Mouse (Mus musculus) ES-Bruce4 (cell line): ENCODE measurements around the gene Cdh13. TPM values are rescaled to one million over a fixed set of nuclear protein-coding genes. Genes with fewer than 3 reads are reported as not detected.

Source experiments
- H3K27ac ChIP-seq: 2 replicates; pipeline ENCODE4 v1.5.1; 2012; ENCODE audit warnings: low read length, inconsistent platforms; ENCODE audit not compliant: insufficient read depth
- H3K27me3 ChIP-seq: 2 replicates; pipeline ENCODE4 v1.6.1; 2012; ENCODE audit warnings: mild to moderate bottlenecking, low read length, inconsistent platforms; ENCODE audit not compliant: control insufficient read depth, poor library complexity, insufficient read depth, severe bottlenecking
- H3K36me3 ChIP-seq: 2 replicates; pipeline ENCODE4 v1.6.1; 2012; ENCODE audit warnings: inconsistent platforms, mild to moderate bottlenecking, low read length, moderate library complexity; ENCODE audit not compliant: control insufficient read depth, poor library complexity, insufficient read depth, severe bottlenecking
- H3K4me1 ChIP-seq: one replicate; pipeline ENCODE4 v1.8.1; 2011; ENCODE audit warnings: low read length; ENCODE audit not compliant: control insufficient read depth, insufficient read depth
- H3K4me3 ChIP-seq: 2 replicates; pipeline ENCODE4 v1.5.1; 2011; ENCODE audit warnings: low read depth, mild to moderate bottlenecking, low read length
- H3K9ac ChIP-seq: 2 replicates; pipeline ENCODE4 v1.6.1; 2012; ENCODE audit warnings: low read depth, mild to moderate bottlenecking, inconsistent platforms; ENCODE audit not compliant: poor library complexity, severe bottlenecking
- H3K9me3 ChIP-seq: replicated peaks from 2 replicates; pipeline ENCODE4 v1.6.1; 2012; ENCODE audit warnings: mild to moderate bottlenecking, low read length, inconsistent platforms; ENCODE audit not compliant: control insufficient read depth, poor library complexity, insufficient read depth, severe bottlenecking
- CTCF ChIP-seq: IDR thresholded peaks from one replicate; pipeline ENCODE4 v1.8.1; 2011; ENCODE audit warnings: low read depth, low read length
- EP300 ChIP-seq: IDR thresholded peaks from 2 replicates; pipeline ENCODE4 v1.6.1; 2011; ENCODE audit warnings: low read depth, low read length; ENCODE audit not compliant: insufficient read depth
- POLR2A ChIP-seq: IDR thresholded peaks from one replicate; pipeline ENCODE4 v1.8.1; 2011; ENCODE audit warnings: low read length; ENCODE audit not compliant: insufficient read depth
- polyA plus RNA-seq: library from polyadenylated mRNA; stranded (reverse); fragments of >200 nt; gene quantifications from 2 replicates; pipeline ENCODE4 v1.2.4, GENCODE M21; 2011; ENCODE audit warnings: low read depth; ENCODE audit not compliant: missing spikeins, insufficient read depth, insufficient read length

Gene Cdh13
- polyA plus RNA-seq, 1 experiment = 2.0 TPM

DNA sequence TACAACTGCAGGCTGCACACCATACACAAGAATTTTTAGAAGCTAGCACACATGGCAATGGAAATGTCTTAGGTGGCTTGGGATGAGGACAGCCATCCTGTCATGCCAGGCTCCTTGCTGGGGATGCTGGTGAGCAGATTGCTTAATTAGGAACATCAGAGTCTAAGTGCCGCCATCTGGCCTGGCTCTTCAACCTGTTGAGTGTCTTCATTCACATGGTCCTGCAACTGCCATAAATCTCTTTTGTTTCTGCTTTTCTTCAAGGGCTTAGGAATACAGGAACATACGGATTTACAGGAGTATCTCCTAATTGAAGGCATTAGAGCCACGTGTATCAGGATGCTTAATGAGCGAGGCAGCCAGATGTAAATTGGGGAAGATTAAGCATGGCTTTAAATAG, 233.5 kb downstream of the Cdh13 start:
- Histone ChIP-seq H3K4me3 (no peak overlapping the region), H3K4me1 (peaks cover 4% of the 10 kb centered on the region), H3K9ac (no peak overlapping the region), H3K36me3 (no peaks in the 10 kb centered on the region), H3K27ac (no peak overlapping the region), H3K27me3 (no peaks in the 10 kb centered on the region), H3K9me3 (peaks cover 2% of the 10 kb centered on the region; the same call in 1 of the 2 replicates)
- TF ChIP-seq CTCF = no peak
- no peak for TF ChIP-seq EP300
- no peak for TF ChIP-seq POLR2A

DNA sequence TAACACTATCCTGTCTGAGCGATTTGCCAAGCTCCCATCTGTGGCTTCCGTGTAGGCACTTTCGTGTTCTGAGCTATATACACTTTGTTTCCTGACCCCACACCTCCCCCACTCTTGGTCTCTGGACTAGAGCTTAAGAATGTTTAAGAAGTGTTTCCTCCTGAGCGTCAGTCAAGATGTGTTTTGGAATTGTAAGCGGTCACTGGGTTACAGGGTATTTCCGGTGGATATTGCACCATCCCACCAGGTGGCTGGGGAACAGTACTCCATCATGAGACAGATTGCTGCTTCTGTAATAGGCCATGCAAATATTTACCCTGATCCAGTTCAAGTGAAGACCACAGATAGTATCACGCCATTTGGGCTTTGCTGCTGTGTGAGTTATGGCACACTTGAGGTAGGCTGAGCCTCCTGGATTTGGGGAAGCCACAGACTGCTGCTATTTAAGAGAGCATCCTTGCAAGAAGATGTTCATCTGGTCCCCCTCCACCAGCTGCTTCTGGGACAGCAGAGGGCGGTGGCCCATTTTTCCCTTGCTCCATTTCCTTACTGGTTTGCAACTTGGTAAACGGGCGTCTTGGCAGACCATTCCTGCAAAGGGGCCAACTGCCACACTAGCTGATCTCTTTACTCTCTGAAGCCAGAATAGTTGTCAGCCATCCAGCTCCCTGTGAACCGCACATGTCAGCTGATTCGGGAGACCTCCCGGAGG, 234.7 kb downstream of the Cdh13 start:
- H3K27ac ChIP-seq = no peak overlapping the region
- no peak overlapping the region for H3K4me3 ChIP-seq
- no peak overlapping the region for H3K9ac ChIP-seq
- peaks cover 2% of the 10 kb centered on the region; the same call in 1 of the 2 replicates for H3K9me3 ChIP-seq
- no peaks in the 10 kb centered on the region for H3K27me3 ChIP-seq
- peaks cover 4% of the 10 kb centered on the region for H3K4me1 ChIP-seq
- TF ChIP-seq POLR2A (no peak), EP300 (no peak), CTCF (no peak)
- H3K36me3 ChIP-seq = no peaks in the 10 kb centered on the region

DNA sequence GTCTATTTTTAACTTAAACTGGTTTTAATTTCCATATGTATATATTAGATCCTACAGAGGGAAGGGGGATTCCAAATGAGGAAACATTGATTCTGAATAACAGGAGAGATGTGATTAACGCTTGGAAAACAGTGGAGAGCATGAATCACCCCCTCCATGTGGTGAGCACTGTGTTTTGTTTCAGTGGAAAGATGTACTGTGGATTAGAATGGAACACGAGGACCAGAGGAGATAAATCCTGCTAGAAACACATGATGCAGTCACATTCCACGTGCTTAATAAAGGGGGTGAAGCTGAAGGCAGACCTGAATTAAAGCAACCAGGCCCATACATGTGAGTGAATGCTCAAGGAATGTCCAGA, 235.2 kb downstream of the Cdh13 start:
- no peaks in the 10 kb centered on the region for H3K36me3 ChIP-seq
- H3K27ac ChIP-seq = no peak overlapping the region
- H3K27me3 ChIP-seq = no peaks in the 10 kb centered on the region
- H3K9ac ChIP-seq = no peak overlapping the region
- H3K9me3 ChIP-seq = peaks cover 2% of the 10 kb centered on the region; the same call in 1 of the 2 replicates
- peaks cover 7% of the 10 kb centered on the region for H3K4me1 ChIP-seq
- TF ChIP-seq EP300 (no peak), POLR2A (no peak), CTCF (no peak)
- H3K4me3 ChIP-seq = no peak overlapping the region

DNA sequence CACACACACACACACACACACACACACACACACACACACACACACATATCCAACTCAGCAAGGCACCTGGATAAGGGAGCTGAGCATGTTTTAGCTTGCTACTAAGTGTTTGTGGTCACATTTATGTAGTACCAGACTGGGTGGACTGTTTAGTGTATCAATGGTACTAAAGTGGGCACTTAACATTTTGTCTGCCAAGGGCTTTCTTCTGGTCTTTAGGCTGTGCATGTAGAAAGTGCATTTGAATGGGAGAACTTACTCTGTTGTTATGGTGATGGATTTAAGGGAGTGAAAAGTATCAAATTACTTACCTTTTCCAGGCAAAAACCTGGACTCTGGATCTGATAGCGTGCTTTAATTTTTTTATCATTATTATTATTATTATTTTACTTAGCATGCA, 240.4 kb downstream of the Cdh13 start:
- Histone ChIP-seq H3K9ac (no peak overlapping the region), H3K4me3 (no peak overlapping the region), H3K9me3 (peaks cover 2% of the 10 kb centered on the region; the same call in 1 of the 2 replicates), H3K36me3 (no peaks in the 10 kb centered on the region), H3K4me1 (peaks cover 4% of the 10 kb centered on the region), H3K27ac (no peak overlapping the region; the same call in 1 of the 2 replicates), H3K27me3 (no peaks in the 10 kb centered on the region)
- no peak for TF ChIP-seq CTCF
- no peak for TF ChIP-seq EP300
- TF ChIP-seq POLR2A = no peak

DNA sequence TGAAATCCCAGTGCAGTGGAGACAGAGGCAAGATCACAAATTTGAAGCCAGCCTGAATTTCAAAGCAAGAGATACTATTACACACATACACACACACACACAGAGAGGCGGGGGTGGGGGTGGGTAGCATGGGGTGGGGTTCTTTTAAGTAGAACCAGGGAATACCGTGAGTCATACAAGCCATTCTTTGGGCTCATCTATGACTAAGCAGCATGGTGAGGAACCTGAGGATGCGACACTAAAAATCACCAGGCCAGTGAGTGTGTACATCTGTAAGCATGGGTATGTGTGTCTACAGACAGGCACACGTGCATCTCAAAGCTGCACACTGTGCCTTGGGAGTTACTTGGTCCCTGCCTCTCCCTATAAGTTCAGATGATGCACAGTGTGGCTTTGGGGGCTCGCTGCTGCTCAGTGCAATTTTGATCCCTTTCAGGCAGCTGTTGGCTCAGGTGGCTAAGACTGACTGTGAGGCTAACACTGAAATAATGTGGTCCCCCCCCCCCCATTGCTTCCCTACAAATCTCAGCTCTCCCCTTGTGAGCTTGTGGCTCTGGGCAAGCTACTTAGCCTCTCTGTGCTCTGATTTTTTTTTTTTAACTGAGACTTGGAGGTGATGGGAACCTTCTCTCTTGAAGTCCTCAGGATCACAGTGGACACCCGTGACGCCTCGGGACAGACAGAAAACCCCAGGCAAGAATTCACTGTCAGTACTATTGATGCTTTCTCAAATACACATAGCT, 255.5 kb downstream of the Cdh13 start:
- Histone ChIP-seq H3K36me3 (no peaks in the 10 kb centered on the region), H3K9me3 (no peaks in the 10 kb centered on the region; the same call in 1 of the 2 replicates), H3K4me1 (no peaks in the 10 kb centered on the region), H3K27me3 (no peaks in the 10 kb centered on the region; the same call in 1 of the 2 replicates), H3K4me3 (no peak overlapping the region), H3K27ac (no peak overlapping the region), H3K9ac (no peak overlapping the region)
- TF ChIP-seq EP300 = no peak
- TF ChIP-seq POLR2A = no peak
- TF ChIP-seq CTCF = no peak

DNA sequence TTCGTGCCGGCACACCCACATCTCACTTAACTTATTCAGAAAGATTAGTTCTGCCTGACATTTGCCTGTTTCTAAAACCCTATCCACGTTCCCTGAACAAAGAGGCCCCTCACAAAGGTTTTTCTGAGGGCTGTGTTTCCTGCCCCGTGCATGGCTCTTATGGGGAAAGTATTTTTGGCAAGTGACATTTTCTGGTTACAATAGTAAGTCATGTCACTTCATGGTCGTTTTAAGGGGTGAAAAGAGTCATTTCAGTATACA, 256.0 kb downstream of the Cdh13 start:
- H3K9me3 ChIP-seq = no peaks in the 10 kb centered on the region; the same call in 1 of the 2 replicates
- TF ChIP-seq EP300 = no peak
- no peak overlapping the region for H3K27ac ChIP-seq
- no peaks in the 10 kb centered on the region for H3K36me3 ChIP-seq
- H3K27me3 ChIP-seq = no peaks in the 10 kb centered on the region; the same call in 1 of the 2 replicates
- H3K9ac ChIP-seq = no peak overlapping the region
- H3K4me3 ChIP-seq = no peak overlapping the region
- no peaks in the 10 kb centered on the region for H3K4me1 ChIP-seq
